Mouse (Mus musculus) kidney, adult 2 months (tissue): ENCODE measurements around the gene Vps26a.

Source experiments
- CTCF ChIP-seq: fragments of 200-500 bp; conservative IDR thresholded peaks from 2 replicates; pipeline ENCODE4 v1.5.1; 2011; ENCODE audit warnings: low read depth, mild to moderate bottlenecking, control low read depth, low read length, moderate library complexity, mixed read lengths; ENCODE audit not compliant: insufficient read depth, insufficient read length
- POLR2A ChIP-seq: fragments of 200-500 bp; IDR thresholded peaks from one replicate; pipeline ENCODE4 v1.6.1; 2011; ENCODE audit warnings: low read depth, low read length, control low read depth

DNA sequence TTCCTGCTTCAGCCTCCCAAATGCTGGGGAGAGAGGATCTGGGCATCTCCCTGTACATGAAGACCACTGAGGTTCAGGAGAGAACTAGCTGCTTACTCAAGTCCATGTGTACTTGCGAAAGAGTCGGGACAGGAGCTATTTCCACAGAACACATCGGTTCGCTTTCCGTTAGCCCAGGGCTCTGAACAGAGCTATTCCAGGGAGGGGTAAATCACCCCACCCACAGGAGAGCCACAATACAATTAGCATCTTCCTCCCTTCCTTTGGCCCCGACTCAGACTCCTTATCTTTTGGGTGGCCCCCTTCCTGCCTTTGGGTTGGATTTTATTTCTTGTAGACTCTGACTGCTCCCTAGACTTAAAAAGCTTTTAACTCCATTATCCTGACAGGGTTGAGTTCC lies 30.9 kb upstream of the Vps26a start:
- TF ChIP-seq POLR2A (no peak), CTCF (no peak)
